Mouse (Mus musculus) skeletal muscle tissue, adult 2 months (tissue): Measurements from ENCODE around the gene Ehd1.
A peak's percentile ranks its signal among the peaks of the same experiment; 100 is the strongest.

ENCODE experiments used
- DNase-seq: peaks from one replicate; pipeline ENCODE4 v3.0.0-alpha.2; 2012; ENCODE audit warnings: low read depth, low spot score

Gene Ehd1

DNA sequence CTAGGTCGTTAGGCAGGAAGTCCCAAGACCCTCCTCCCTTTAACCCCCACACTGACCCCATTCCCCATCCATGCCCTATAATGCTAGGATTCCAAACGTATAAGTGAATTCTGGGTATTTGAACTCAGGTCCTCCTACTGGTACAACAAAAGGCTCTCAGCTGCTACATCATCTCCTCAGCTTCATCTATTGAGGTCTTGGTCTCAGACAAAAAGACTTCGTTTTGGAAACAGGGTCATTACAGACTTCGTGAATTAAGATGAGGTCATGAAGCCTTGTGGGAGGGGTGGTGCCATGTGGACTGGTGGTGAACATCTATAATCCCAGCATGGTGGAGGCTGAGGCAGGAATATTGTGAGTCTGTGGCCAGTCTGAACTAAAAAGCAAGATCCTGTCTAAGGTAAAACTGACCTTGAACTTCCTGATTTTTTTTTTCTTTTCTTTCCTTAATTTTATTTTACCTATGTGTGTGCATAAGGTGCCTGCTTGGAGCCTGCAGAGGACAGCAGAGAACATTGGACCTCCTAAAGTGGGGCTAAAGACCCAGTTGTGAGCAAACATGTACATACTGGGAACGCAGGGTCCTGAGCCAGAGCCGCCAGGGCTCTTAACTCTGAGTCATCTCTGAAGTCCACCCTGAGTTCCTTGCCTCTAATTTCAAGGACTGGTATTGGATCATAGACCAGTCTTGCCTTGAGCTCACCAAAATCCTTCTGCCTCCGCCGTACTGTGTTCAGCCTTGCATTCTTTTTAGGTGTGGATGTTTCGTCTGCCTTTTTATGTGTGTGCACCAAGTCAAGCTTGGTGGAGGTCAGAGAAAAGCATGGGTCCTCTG, 57.5 kb downstream of the Ehd1 start:
- no peak for DNase-seq

DNA sequence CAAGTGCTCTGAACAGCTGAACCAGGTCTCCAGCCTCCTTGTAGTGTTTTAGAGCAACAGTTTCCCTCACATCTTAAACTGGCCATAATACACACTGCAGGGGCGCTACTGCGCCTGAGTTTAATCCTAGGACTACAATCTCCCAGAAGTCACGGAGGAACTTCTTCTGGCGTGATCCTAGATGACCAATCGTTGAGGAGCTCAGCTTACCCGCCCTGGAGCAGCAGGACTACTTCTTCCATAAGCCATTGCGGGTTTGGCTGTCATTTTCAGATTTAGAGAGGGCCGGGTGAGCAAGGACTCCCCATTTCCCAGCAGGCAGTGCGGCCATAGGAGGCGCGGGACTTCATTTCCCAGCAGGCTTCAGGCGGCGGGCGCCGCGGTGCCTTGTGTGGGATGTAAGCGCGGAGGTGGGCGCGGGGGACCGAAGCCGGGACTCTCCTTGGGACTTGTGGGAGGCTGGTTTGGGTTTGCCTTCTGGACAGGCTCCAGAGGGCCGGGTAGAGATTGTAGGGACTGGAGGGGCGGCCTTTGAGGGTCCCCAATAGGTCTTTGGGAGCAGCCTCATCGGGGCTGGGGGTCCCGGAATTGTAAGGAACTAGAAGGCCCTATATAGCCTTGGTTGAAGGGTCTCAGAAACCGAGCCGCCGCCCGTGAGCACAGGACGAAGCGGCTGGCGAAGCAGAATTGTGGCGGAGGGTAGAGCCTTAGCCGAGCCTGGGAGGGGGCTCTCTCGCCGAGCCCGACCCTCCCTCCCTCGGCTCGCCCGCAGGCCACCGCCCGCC, 58.3 kb downstream of the Ehd1 start, which contains the start of gene Men1:
Gene Men1, plus strand, starts transcription at position 307 of the 785 bp plus-strand sequence.
- peak; percentile 97 for DNase-seq

DNA sequence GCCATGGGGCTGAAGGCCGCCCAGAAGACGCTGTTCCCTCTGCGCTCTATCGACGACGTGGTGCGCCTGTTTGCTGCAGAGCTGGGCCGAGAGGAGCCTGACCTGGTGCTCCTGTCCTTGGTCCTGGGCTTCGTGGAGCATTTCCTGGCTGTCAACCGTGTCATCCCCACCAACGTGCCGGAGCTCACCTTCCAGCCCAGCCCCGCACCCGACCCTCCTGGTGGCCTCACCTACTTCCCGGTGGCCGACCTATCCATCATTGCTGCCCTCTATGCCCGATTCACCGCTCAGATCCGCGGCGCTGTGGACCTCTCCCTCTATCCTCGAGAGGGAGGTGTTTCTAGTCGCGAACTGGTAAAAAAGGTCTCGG, 58.9 kb downstream of the Ehd1 start:
- DNase-seq, result no peak

DNA sequence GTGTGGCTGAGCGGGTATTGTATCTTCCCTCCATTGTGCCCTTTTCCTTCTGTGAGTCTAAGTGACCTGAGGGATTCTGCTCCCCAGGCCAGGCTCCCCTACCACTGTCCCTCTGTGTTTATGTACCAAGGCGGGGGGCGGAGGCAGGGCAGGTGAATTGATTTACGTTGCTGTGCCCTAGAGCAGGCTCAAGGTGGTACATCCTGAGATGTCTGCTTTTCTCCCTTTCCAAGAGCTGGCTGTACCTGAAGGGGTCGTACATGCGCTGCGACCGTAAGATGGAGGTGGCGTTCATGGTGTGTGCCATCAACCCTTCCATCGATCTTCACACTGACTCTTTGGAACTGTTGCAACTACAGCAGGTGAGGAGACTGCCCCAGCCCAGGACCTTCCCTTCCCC, 60.4 kb downstream of the Ehd1 start:
- no peak for DNase-seq

DNA sequence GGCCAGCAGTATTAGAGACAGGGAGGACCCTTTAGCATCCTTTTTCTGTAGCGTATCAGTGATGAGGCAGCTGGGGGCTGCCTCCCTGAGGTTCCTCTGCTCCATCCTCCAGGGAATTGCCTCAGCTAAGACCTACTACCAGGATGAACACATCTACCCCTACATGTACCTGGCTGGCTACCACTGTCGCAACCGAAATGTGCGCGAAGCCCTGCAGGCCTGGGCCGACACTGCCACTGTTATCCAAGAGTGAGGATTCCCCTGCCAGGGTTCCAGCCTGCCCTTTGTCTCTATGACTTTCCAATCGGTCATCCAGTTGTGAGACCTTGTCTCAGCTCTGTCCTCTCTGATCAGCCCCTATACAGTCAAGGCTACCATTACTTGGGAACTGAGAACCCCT, 61.6 kb downstream of the Ehd1 start:
- DNase-seq, result no peak

DNA sequence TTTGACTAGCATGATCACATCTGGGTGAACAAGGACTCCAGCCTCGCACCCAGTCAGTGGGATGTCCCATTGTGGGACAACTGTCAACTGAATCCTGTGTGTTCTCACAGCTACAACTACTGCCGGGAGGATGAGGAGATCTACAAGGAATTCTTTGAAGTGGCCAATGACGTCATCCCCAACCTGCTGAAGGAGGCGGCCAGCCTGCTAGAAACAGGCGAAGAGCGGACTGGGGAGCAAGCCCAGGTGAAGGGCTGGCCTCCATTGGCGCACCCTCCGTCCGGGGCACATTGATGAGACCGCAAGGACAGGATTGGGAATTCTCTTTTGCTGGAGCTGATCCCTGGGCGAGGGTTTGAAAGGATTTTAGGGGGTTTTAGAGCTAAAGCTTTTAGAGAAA, 62.2 kb downstream of the Ehd1 start:
- no peak for DNase-seq

DNA sequence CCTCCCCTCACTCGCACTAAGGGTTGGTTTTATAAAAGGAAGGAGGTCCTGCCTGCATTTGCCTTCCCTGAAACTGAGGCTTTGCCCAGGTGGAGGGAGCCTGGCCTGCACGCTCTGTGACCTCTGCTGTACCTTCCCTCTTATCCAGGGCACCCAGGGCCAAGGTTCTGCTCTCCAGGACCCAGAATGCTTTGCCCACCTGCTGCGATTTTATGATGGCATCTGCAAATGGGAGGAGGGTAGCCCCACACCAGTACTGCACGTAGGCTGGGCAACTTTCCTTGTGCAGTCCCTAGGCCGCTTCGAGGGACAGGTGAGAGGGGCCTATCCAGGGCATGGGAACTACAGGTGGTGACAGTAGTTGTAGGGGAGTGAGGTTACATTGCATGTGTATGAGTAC, 62.7 kb downstream of the Ehd1 start:
- no peak for DNase-seq

DNA sequence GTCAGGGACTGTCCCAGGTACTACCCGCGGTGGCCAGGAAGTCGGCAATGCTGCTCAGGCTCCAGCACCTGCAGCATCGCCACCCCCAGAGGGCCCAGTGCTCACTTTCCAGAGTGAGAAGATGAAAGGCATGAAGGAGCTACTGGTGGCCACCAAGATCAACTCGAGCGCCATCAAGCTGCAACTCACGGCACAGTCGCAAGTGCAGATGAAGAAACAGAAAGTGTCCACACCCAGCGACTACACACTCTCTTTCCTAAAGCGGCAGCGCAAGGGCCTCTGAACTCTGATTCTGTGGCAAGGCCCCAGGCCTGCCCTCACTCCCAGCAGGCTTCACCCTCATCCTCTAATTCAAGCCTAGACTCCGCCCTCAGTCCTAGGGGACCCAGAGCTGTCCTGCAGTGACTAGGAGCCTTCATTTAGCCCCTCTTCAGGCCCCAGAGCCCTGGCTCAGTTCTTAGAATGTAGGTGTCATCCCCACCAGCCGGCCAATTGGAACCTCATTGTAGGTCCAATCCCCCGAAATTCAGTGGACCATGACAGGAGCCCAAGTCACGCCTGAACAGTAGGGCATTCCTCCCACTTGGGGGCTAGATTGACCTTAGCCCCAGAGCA, 63.5 kb downstream of the Ehd1 start:
- no peak for DNase-seq

DNA sequence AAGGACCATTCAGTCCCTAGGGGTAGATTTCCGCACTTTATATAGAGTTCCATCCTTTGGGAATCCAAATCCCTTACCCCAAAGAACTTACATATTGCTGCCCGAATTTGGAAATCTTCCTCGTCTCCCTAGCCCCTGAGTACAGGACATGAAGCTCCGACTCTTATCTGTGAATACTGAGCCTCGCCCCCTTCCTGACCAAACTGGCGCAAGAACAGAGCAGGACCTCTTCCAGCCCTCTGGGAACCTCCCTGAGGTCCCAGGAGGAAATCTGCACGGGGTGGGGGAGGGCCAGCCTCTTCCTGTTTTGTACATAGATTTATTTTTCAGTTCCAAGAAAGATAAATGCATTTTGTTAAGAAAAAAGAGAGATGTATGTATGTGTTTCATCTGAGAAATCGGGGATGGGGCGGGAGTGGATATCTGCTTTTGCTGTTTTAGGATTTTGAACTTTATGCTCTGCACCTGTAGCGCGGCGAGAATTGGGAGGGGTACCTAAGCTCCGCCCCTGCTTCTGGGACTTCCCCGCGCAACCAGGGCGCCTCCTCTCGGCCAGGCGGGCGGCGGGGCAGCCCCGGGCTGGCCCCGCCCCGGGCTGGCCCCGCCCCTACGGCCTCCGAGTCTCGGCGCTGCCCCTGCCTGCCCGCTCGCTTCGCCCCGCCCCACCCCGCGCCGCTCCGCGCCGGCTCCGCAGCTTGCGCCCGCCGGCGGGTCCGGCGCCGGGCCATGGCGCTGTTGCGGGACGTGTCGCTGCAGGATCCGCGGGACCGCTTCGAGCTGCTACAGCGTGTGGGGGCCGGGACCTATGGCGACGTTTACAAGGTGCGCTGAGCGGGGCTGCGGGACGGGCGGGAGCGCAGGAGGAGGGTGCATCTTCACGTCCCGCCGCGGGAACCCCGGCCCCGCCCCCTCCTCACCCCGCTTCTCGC, 64.3 kb downstream of the Ehd1 start, which contains the start of gene Map4k2:
Gene Map4k2, plus strand, starts transcription at position 612 of the 929 bp plus-strand sequence.
- DNase-seq, result peak; percentile 67

DNA sequence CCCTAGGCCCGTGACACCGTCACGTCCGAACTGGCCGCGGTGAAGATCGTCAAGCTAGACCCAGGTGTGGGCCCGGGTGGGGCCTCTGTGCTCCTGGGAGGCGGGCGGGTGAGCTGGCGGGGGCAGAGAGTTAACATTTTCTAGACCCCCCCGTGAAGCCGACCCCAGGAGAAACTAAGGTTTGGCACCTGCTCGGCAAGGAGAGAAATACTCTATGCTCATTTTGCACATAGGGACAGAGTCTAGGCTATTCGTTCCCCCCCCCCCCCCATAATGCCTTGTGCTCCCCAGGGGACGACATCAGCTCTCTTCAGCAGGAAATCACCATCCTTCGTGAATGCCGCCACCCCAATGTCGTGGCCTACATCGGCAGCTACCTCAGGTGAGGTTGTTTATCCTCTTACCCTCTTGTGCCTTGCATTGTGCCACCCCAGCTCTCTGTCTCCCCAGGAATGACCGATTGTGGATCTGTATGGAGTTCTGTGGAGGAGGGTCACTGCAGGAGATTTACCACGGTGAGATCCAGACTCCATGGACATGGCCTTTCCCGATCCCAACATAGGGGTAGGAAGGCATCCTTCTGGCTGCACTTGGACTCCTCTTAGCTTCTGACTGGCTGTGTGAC, 65.0 kb downstream of the Ehd1 start:
- no peak for DNase-seq

DNA sequence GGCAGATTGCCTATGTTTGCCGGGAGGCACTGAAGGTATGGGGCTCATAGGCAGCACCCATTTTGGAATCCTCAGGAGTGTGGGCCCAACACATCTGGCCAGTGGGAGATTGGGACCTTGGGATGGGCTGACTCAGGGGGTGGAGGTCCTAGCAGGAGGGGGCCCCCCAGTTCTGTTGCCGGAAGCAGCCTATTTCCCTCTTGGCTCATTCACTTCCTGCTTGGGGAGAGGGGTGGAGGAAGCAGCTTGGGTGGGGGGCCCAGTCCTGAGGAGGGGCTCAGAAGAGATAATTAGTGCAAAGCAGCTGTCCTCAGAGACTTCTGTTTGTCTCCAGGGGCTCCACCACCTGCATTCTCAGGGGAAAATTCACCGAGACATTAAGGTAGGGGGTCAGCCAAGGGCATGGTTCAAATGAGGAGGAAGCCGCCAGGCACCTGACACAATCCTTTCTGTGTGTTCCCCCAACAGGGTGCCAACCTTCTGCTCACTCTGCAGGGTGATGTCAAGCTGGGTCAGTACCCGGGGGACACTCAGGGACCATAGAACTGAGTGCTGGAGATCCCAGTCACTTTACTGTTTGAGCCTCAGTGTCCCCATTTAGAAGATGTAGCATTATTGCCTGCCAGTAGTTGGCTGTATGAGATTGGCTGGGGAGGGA, 65.9 kb downstream of the Ehd1 start:
- DNase-seq, result no peak

DNA sequence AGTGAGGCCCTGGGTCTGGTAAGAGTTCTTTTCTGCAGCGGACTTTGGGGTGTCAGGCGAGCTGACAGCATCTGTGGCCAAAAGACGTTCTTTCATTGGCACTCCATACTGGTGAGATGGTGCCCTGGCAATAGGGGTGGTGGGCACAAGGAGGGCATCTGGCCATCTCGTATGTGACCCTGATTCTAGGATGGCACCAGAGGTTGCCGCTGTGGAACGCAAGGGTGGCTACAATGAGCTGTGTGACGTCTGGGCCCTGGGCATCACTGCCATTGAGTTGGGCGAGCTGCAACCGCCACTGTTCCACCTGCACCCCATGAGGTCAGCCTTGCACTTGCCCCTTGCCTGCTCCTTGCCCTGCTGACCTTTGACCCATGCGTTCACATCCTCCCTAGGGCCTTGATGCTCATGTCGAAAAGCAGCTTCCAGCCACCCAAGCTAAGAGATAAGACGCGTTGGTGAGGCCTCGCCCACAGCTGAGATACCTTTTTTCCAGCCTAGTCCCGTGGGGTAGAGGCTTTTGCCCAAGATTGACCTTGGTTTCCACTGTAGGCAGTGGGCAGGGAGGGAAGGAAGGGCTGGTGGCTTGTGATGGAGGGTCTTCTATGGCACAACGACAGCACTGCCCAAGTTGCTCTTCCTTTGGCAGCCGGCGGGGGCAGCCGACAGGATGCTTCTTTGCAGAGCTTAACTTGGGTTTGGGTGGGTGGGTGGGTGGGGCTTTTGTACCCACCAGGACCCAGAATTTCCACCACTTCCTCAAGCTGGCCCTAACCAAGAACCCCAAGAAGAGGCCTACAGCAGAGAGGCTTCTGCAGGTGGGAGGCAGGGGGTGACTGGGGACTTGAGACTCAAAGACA, 66.8 kb downstream of the Ehd1 start:
- DNase-seq, result no peak

DNA sequence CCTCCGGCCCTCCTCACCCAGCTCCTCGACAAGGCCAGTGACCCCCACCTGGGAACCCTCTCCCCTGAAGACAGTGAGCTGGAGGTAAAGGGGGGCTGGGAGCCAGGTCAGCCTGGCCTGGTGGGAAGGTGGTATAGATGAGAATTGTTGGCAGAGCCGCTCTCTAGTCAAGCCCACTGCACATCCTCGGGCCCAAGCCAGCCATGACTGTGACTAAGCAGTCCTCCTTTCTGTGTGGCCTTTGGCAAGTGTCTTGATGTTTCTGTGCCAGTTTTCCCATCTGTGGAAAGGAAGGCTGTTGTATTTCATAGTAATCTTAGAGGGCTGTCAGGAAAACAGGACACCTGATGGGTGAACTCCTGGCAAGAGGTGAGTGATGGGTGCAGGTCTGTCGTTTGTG, 67.5 kb downstream of the Ehd1 start:
- DNase-seq, result no peak

DNA sequence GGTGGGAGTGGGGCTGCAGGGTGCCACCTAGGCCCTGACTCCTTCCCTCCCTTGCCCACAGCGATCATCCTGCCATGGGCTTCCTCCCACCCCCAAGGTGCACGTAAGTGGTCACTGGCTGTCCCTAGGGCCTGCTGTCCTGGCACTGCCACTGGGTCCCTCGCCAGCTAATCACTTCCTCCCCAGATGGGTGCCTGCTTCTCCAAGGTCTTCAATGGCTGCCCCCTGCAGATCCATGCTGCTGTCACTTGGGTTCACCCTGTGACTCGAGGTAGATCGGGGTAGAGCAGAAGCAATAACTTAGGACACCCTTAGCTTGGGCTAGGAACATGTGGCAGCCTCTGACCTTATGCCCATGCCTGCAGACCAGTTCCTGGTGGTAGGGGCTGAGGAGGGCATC, 69.5 kb downstream of the Ehd1 start:
- DNase-seq, result no peak

DNA sequence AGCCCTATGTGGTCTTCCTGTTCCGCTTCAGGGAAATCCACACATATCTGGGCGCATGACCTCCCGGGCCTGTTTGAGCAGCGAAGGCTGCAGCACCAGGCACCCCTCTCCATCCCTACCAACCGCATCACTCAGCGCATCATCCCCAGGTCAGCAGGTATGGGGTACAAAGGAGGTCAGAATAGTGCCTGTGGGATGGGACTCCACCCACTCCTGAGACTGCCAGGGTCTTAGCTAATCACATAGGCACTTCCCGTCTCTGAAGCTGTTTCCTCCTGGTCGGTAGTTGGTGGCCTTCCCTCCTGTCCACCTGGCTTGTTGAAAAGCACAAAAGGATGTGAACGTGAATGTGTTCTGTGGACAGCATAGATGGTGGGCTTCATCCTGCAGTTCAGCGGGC, 70.1 kb downstream of the Ehd1 start:
- DNase-seq, result no peak

DNA sequence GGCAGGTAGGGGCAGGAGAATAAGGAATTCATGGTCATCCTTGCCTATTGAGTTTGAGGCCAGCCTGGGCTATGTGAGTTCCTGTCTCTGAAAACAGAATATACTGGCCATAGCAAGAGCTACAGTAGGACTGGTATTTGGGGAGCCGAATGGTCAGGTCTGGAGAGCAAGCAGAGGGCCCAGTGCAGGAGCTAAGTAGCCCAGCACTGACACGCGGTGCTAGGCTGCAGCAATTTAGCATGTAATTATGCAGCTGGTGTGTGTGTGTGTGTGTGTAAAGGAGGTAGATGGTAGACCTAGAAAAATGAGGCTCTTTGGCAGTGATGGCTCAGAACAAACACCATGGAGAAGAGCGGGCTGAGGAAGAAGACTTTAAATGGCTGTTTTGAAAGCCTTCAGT, 71.1 kb downstream of the Ehd1 start:
- no peak for DNase-seq

DNA sequence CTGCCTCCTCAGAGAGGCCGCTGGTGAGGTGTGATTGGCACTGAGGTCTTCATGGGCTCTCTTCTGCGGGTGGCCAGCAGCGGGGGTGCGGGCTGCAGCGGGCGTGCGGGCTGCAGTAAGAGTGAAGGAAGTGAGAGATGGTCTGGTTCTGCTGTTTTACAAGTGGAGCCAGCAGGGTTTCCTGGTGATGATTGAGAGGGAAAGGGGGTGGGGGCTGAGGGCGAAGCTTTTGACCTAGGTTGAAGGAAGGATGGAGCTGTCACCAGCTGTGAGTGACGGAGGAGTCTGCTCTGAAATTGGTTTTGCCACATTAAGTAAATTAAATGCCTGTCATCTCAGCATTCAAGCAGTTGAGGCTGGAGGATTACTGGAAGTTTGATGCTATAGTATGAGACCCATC, 72.2 kb downstream of the Ehd1 start:
- no peak for DNase-seq

DNA sequence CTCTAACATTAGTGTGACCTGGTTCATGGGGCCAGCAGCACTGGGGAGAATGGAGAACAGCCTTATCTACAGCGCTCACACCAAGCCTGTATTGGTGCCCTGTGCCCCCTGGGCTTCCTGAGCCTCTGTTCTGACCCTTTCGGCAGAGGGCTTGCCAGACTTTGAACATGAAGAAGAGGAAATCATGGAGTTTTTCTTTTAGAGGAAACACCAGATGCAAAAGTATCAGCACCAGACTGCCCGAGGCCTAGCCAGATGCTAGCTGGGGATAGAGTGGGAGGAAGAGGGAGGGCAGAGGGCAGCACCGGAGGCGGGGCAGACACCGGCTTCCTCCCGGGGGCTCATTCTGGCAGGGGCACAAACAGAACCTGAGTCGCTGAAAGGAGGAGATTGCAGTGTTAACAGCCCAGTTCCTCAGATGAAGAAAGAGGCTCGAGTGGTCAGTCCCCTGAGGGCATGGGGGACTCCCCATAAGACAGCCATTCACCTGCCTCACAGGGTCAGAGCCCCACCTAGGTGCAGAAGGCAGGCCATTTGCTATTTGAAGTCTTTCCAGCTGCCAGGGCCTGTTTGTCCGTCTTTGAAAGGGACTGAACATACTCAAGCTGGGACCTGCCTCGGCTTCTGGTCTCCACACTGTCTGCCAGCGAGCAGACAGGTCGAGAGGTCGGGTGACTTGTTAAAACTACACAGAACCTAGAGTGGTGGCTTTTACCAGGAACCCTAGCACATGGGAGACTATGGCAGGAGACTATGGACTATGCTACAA, 72.9 kb downstream of the Ehd1 start:
- DNase-seq, result no peak
